Comparison of ENCODE assay signal across 8 mouse cellular contexts in the genomic region with DNA sequence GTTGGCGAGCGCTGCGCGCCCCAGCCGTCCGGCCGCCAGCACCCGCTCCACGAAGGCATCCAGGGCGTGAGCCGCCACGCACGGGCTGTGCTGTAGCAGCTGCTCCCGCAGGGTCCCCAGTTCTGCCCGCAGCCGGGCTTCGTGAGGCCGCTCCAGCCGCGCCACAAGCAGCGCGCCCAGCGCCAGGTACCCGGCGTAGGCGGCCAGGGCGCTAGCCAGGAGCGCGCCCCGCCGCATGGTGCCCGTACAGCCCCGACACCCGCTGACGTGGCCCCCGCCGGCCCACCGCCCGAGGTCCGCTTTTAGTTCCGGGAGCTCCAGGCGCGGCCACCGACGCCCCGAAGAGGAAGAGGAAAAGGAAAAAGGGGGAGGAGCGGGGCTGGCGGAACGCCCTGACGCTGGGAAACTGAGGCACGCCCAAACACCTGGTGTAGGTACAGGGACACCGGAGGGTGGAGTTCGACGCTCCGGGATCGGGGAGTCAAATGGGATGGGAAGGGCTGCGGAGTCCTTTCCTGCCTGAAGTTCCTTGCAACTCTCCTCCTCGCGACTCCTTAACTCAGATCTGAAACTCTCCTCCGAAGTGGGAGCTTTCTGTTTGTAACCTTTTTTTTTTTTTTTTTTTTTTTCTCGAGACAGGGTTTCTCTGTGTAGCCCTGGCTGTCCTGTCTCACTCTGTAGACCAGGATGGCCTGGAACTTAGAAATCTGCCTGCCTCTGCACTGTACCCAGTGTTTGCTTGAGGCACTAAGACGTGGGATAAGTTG. TPM values are rescaled to one million over a fixed set of nuclear protein-coding genes. Genes with fewer than 3 reads are reported as not detected.
DNase-seq lines count a peak whose midpoint lies in the region; ATAC-seq and TF ChIP-seq lines count a peak whose summit lies in the region.

A gene (minus strand): TSS at position 269 of the 767 bp plus-strand sequence.

- peak within 1 kb of the TSS; percentile 68 for H3K9ac ChIP-seq in kidney, embryonic 15.5 days
- H3K9ac ChIP-seq in lung, postnatal 0 days (replicated peaks; ENCODE audit: low read depth): peak within 1 kb of the TSS; percentile 48

- no peaks in the 10 kb centered on the region for H3K36me3 ChIP-seq in kidney, embryonic 15.5 days
- H3K36me3 ChIP-seq in lung, postnatal 0 days (ENCODE audit: insufficient read depth, low read length): no peaks in the 10 kb centered on the region

- H3K9me3 ChIP-seq in kidney, embryonic 15.5 days (replicated peaks): no peaks in the 10 kb centered on the region
- H3K9me3 ChIP-seq in lung, postnatal 0 days (ENCODE audit: low read length): no peaks in the 10 kb centered on the region

- WGBS in kidney, embryonic 15.5 days: 2% methylated on average over 62 of the region's 62 CpGs
- under 1% methylated on average over 58 of the region's 62 CpGs for WGBS in lung, postnatal 0 days

- TF ChIP-seq CTCF in lung, postnatal 0 days (IDR thresholded peaks at IDR 0.05): no peak

- ATAC-seq in common myeloid progenitor, adult 5-6 weeks (replicated peaks; ENCODE audit: low read depth, poor library complexity, severe bottlenecking): peak; percentile 30; the same call in 1 of the 2 replicates
- ATAC-seq in kidney, embryonic 15.5 days (replicated peaks; ENCODE audit: low FRiP score): 0 out of 2 replicates have a peak, but pooled peaks have one; percentile 22
- peak; percentile 45 for ATAC-seq in lung, postnatal 0 days

- peak within 1 kb of the TSS; percentile 56 for H3K27ac ChIP-seq in kidney, embryonic 15.5 days
- peak within 1 kb of the TSS; percentile 79 for H3K27ac ChIP-seq in lung, postnatal 0 days (ENCODE audit: low read length)

- H3K4me1 ChIP-seq in kidney, embryonic 15.5 days: peaks cover 9% of the 10 kb centered on the region
- H3K4me1 ChIP-seq in lung, postnatal 0 days (ENCODE audit: insufficient read depth, low read depth, low read length): no peaks in the 10 kb centered on the region

- peak within 1 kb of the TSS; percentile 98 for H3K4me2 ChIP-seq in kidney, embryonic 15.5 days
- H3K4me2 ChIP-seq in lung, postnatal 0 days (replicated peaks; ENCODE audit: low read depth, low read length): peak within 1 kb of the TSS; percentile 95

- peaks cover 28% of the 10 kb centered on the region for H3K27me3 ChIP-seq in kidney, embryonic 15.5 days
- H3K27me3 ChIP-seq in lung, postnatal 0 days (replicated peaks; ENCODE audit: insufficient read depth, low read length): no peaks in the 10 kb centered on the region

- peak within 1 kb of the TSS; percentile 63 for H3K4me3 ChIP-seq in kidney, embryonic 15.5 days (replicated peaks)
- H3K4me3 ChIP-seq in lung, postnatal 0 days (ENCODE audit: low read depth, low read length): peak within 1 kb of the TSS; percentile 61

- no peak for TF ChIP-seq EP300 in lung, postnatal 0 days (IDR thresholded peaks at IDR 0.05)

- DNase-seq in right cerebral cortex, postnatal 25 days: peak; percentile 35
- DNase-seq in right cerebral cortex, postnatal 4 days: no peak
- peak; percentile 66 for DNase-seq in heart, adult 9 months (ENCODE audit: low spot score in 2 of 2)
- DNase-seq in lung, postnatal 0 days (ENCODE audit: low spot score): peak; percentile 56
- peak; percentile 25 to 48 for DNase-seq in spleen, postnatal 10 days (ENCODE audit: low spot score in 2 of 2)
- DNase-seq in cerebellum, postnatal 36 days: no peak

RNA-seq across cellular contexts. Expression of the gene that starts here (rescaled TPM):
- total RNA-seq in common myeloid progenitor, adult 5-6 weeks (2017): 1.3 and 1.6 TPM in 2 replicates
- polyA plus RNA-seq in kidney, embryonic 15.5 days (2015; fragmentation: Nextera tagmentation; extraction: Ambion mirVana): 1.6 and 1.7 TPM in 2 replicates
- polyA plus RNA-seq in lung, postnatal 0 days (2015; fragmentation: Nextera tagmentation; extraction: Ambion mirVana): 2.2 and 2.4 TPM in 2 replicates

Comparison
In these comparisons a context has a peak if more than half of its experiments do, and no peak if none do; other contexts are left out.
1. DNase-seq: peak in right cerebral cortex, postnatal 25 days (single experiment), heart, adult 9 months (2 of 2), lung, postnatal 0 days (single experiment) and spleen, postnatal 10 days (2 of 2); none in right cerebral cortex, postnatal 4 days (single experiment) and cerebellum, postnatal 36 days (0 of 2).
2. Peak in every context shown above with its lines, with median percentiles within 50 percentile points of each other: ATAC-seq.